Mouse (Mus musculus): ENCODE measurements at regions not wholly inside any gene's neighbourhood (a gene's known extent, or its start where the extent isn't known, plus 50 kb on each side); places are given as distances from the start of the nearest gene placed in this dataset.

- TF ChIP-seq CTCF (IDR thresholded peaks at IDR 0.05; ENCODE audit: low read depth, low read length) (no peak), GATA1 (IDR thresholded peaks at IDR 0.05; ENCODE audit: borderline replicate concordance, low read length) (no peak)
Observed at GRCm38 (mm10) chr11:79749755-79750434, 158.9 kb downstream of the Rab11fip4 start.

Measured in G1E (cell line).